Mouse (Mus musculus) olfactory bulb, adult 2 months (tissue): ENCODE measurements around the gene Fkbpl.

Experiments
- CTCF ChIP-seq: fragments of 200-500 bp; IDR thresholded peaks from 2 replicates; pipeline ENCODE4 v1.5.1; 2012; ENCODE audit warnings: low read depth, mild to moderate bottlenecking, low read length, moderate library complexity; ENCODE audit not compliant: insufficient read depth
- POLR2A ChIP-seq: fragments of 200-500 bp; IDR thresholded peaks from 2 replicates; pipeline ENCODE4 v1.6.1; 2012; ENCODE audit warnings: mild to moderate bottlenecking, low read depth, low read length, moderate library complexity; ENCODE audit not compliant: insufficient read depth

DNA sequence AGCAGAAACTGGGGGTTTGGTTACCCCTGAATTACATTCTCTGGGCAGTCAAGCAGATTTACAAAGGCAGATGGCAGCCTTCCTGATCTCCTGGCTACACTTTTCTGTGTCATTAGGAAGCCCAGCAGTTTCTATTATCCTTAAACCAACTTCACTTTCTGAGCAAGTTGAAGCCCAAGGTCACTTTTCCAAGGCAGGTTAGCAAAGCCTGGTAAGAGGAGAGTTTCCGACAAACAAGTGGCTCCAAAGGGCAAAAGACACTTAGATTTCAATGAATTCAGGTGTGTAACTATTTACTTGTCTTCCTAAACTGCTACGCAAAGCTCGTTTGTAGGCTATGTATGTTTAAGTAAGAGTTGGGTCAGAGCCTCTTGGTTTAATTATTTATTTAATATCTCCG is 1.2 kb upstream of the Fkbpl start:
- TF ChIP-seq CTCF (no peak), POLR2A (no peak)
